Mouse (Mus musculus): ENCODE results near the gene Ier3. TPM values are rescaled to one million over a fixed set of nuclear protein-coding genes. Genes with fewer than 3 reads are reported as not detected.

The Ier3 gene
- polyA plus RNA-seq, 1 experiment = 28.4 TPM

DNA sequence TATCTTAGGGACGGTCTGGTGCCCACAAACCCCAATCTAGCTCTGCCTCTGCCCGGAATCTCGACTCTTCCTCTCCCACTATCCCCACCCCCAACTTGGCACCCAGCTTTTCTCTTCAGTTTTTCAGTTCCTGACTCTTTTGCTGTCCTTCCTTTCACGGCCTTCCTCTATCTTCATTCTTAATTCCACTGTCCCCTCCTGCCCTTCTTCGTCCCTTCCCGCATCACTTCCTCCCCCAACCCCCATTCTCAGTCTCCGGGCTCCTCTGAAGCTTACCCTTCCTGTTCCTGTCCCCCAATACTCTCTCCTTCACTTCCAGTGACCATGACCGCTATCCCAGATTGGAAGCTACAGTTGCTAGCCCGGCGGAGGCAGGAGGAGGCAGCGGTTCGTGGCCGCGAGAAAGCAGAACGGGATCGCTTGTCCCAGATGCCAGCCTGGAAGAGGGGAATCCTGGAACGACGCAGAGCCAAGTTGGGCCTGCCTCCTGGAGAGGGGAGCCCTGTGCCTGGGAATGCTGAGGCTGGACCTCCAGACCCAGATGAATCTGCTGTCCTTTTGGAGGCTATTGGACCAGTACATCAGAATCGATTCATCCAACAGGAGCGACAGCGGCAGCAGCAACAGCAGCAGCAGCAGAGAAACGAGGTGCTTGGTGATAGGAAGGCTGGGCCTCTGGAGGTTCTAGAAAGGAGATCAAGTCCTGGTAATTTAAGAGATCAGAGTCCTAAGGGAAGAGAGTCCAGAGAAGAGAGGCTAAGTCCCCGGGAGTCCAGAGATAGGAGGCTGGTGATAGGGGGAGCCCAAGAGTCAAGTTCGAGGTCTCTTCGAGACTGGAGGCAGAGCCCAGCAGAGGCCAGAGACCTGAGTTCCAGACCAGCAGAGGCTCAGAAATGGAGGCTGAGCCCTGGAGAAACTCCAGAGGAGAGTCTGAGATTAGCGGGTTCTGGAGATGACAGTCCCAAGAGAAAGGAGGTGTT lies 45.7 kb downstream of the Ier3 start:
- Histone ChIP-seq H3K4me1 (ENCODE audit: control insufficient read depth, insufficient read depth, low read length) (no peaks in the 10 kb centered on the region; the same call in 1 of the 2 replicates), H3K27me3 (replicated peaks; ENCODE audit: control insufficient read depth, insufficient read depth, low read length) (no peaks in the 10 kb centered on the region), H3K36me3 (ENCODE audit: control insufficient read depth, insufficient read depth, low read length) (no peaks in the 10 kb centered on the region), H3K4me3 (ENCODE audit: insufficient read depth, low read depth, low read length) (peak overlapping the region; percentile 58), H3K27ac (ENCODE audit: insufficient read depth, low read depth, low read length) (peak overlapping the region; percentile 93)
- DNase-seq = peak; percentile 63
- WGBS = 20% methylated on average over 26 of the region's 26 CpGs
- 0 out of 2 replicates have a peak, but pooled peaks have one; percentile 23 for TF ChIP-seq CTCF (conservative IDR thresholded peaks at IDR 0.05; ENCODE audit: insufficient read depth, insufficient read length, low read depth, low read length)
- TF ChIP-seq POLR2A (IDR thresholded peaks at IDR 0.05; ENCODE audit: low read depth, low read length) = no peak

DNA sequence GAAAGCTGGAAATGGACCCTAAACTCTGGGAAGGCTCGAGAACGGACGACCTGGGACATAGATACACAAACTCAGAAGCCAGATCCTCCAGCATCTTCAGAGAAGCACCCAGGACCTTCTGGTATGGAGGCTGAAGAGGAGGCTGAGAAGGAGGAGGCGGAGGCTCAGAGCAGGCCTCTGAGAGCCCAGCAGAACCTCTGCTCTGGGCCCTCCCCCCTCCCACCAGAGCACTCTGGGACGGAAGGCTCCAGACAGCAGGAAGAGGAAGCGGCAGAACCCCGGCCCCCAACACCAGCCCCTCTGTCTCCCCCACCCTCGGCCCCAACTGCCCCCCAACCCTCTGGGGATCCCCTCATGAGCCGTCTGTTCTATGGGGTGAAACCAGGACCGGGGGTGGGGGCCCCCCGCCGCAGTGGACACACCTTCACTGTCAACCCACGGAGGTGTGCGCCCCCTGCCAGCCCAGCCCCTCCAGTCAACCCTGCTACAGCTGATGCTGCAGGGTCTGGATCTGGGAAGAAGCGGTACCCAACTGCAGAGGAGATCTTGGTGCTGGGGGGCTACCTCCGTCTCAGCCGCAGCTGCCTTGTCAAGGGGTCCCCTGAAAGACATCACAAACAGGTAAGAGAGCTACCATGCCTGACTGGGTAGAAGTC lies 46.8 kb downstream of the Ier3 start:
- Histone ChIP-seq H3K27ac (ENCODE audit: insufficient read depth, low read depth, low read length) (peak overlapping the region; percentile 36), H3K36me3 (ENCODE audit: control insufficient read depth, insufficient read depth, low read length) (no peaks in the 10 kb centered on the region), H3K4me3 (ENCODE audit: insufficient read depth, low read depth, low read length) (peak overlapping the region; percentile 58), H3K27me3 (replicated peaks; ENCODE audit: control insufficient read depth, insufficient read depth, low read length) (no peaks in the 10 kb centered on the region), H3K4me1 (ENCODE audit: control insufficient read depth, insufficient read depth, low read length) (no peaks in the 10 kb centered on the region; the same call in 1 of the 2 replicates)
- DNase-seq = peak; percentile 49
- TF ChIP-seq POLR2A (IDR thresholded peaks at IDR 0.05; ENCODE audit: low read depth, low read length) (no peak), CTCF (conservative IDR thresholded peaks at IDR 0.05; ENCODE audit: insufficient read depth, insufficient read length, low read depth, low read length) (no peak)
- 34% methylated on average over 16 of the region's 17 CpGs for WGBS

- DNase-seq = no peak
- Histone ChIP-seq H3K4me1 (ENCODE audit: control insufficient read depth, insufficient read depth, low read length) (no peaks in the 10 kb centered on the region; the same call in 1 of the 2 replicates), H3K27ac (ENCODE audit: insufficient read depth, low read depth, low read length) (peak overlapping the region; percentile 36), H3K4me3 (ENCODE audit: insufficient read depth, low read depth, low read length) (peak overlapping the region; percentile 58), H3K27me3 (replicated peaks; ENCODE audit: control insufficient read depth, insufficient read depth, low read length) (no peaks in the 10 kb centered on the region), H3K36me3 (ENCODE audit: control insufficient read depth, insufficient read depth, low read length) (no peaks in the 10 kb centered on the region)
- TF ChIP-seq CTCF (conservative IDR thresholded peaks at IDR 0.05; ENCODE audit: insufficient read depth, insufficient read length, low read depth, low read length) (no peak), POLR2A (IDR thresholded peaks at IDR 0.05; ENCODE audit: low read depth, low read length) (no peak)
- 21% methylated on average over 7 of the region's 7 CpGs for WGBS
Observed at GRCm38 (mm10) chr17:35868961-35869345, 47.5 kb downstream of the Ier3 start.

GRCm38 (mm10) chr17:35869346-35870067 lies 48.0 kb downstream of the Ier3 start:
- H3K27me3 ChIP-seq (replicated peaks; ENCODE audit: control insufficient read depth, insufficient read depth, low read length) = no peaks in the 10 kb centered on the region
- TF ChIP-seq POLR2A (IDR thresholded peaks at IDR 0.05; ENCODE audit: low read depth, low read length) (no peak), CTCF (conservative IDR thresholded peaks at IDR 0.05; ENCODE audit: insufficient read depth, insufficient read length, low read depth, low read length) (no peak)
- DNase-seq = peak; percentile 66
- 17% methylated on average over 7 of the region's 7 CpGs for WGBS
- H3K4me3 ChIP-seq (ENCODE audit: insufficient read depth, low read depth, low read length) = peak overlapping the region; percentile 58
- no peaks in the 10 kb centered on the region for H3K36me3 ChIP-seq (ENCODE audit: control insufficient read depth, insufficient read depth, low read length)
- peak overlapping the region; percentile 79 for H3K27ac ChIP-seq (ENCODE audit: insufficient read depth, low read depth, low read length)
- no peaks in the 10 kb centered on the region; the same call in 1 of the 2 replicates for H3K4me1 ChIP-seq (ENCODE audit: control insufficient read depth, insufficient read depth, low read length)

DNA sequence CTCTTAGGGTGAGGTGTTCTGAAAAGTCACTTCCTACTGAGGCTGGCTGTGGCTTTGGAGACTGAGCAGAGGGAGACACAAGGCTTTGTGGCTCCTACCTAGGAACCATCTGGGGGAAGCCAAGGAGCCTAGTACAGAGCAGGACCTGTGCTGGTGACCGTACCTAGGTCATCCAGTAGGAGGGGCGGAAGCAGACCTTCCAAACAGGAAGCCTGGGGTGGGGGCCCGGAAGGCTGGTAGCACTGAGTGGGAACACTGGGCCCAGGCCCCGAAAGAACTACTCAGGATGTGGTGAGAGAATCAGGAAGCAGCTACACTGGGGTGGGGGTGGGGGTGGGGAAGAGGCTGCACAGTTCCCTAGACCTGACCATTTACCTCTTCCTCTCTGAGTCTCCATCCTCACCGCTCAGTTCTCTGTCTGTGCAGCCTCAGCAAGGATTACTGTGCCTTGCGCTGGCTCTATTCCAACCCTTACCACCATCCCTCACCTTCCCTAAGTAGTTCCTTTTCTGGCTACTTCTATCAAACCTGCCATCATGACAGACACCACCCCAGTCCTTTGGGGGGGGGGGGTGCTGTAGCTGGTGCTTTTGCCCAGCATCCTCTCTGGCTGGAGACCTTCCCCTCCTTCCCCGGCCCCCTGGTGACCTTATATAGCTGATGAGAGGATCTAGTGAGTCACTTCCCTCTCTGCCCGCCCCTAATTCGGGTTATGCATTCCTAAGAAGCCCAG lies 48.8 kb downstream of the Ier3 start:
- WGBS = 50% methylated on average over 9 of the region's 9 CpGs

More for the DNA sequence above, 48.8 kb downstream of the Ier3 start:
- peak; percentile 81 for DNase-seq
- no peaks in the 10 kb centered on the region for H3K36me3 ChIP-seq (ENCODE audit: control insufficient read depth, insufficient read depth, low read length)
- TF ChIP-seq POLR2A (IDR thresholded peaks at IDR 0.05; ENCODE audit: low read depth, low read length) (no peak), CTCF (conservative IDR thresholded peaks at IDR 0.05; ENCODE audit: insufficient read depth, insufficient read length, low read depth, low read length) (no peak)
- no peaks in the 10 kb centered on the region for H3K4me1 ChIP-seq (ENCODE audit: control insufficient read depth, insufficient read depth, low read length)
- peak overlapping the region; percentile 83 for H3K27ac ChIP-seq (ENCODE audit: insufficient read depth, low read depth, low read length)
- no peaks in the 10 kb centered on the region for H3K27me3 ChIP-seq (replicated peaks; ENCODE audit: control insufficient read depth, insufficient read depth, low read length)
- H3K4me3 ChIP-seq (ENCODE audit: insufficient read depth, low read depth, low read length) = peak overlapping the region; percentile 58
